Mouse (Mus musculus) frontal cortex, adult 2 months (tissue): ENCODE data around the gene Eya4. TPM values are rescaled to one million over a fixed set of nuclear protein-coding genes. Genes with fewer than 3 reads are reported as not detected.

Experiments used
- DNase-seq, 2 experiments: peaks; one replicate each; pipeline ENCODE4 v3.0.0; 2022; ENCODE audit warnings: low spot score in 1 of 2; ENCODE audit errors: extremely low spot score in 1 of 2
- polyA plus RNA-seq: library from polyadenylated mRNA; depleted of rRNA; stranded (reverse); fragments of >200 nt; gene quantifications from 2 replicates; pipeline ENCODE4 v1.2.3, GENCODE M21; 2012

Gene Eya4
- polyA plus RNA-seq, 1 experiment = 2.4 TPM

- DNase-seq = peak; percentile 29 to 94
Observed at GRCm38 (mm10) chr10:23080749-23081547, 269.6 kb downstream of the Eya4 start.

GRCm38 (mm10) chr10:23076691-23077385 is 273.7 kb downstream of the Eya4 start:
- peak in 1 of 2 experiments; percentile 8 for DNase-seq

DNA sequence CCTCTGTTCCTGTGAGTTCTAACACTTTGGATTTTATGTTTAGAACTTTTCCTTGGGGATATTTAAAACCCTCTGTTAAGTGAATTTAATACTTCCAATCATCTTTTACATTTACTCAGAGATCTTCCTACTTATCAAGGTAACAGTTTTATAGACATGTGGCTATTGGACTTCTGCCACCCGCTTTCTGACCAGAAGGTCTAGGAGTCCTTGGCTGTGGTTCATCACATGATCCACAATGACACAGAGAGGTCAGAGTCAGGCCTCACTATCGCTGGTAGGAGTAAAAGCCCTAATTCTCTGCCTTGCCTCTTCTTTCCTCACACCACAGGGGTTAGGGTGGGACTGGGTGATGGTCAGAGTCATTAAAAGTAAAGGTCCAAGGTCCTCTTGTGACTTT is 277.2 kb downstream of the Eya4 start:
- DNase-seq = no peak

- no peak for DNase-seq
Observed at GRCm38 (mm10) chr10:23063637-23064036, 286.9 kb downstream of the Eya4 start.

GRCm38 (mm10) chr10:23062719-23063118 is 287.9 kb downstream of the Eya4 start:
- DNase-seq = no peak

GRCm38 (mm10) chr10:23060694-23061060 is 289.9 kb downstream of the Eya4 start:
- DNase-seq = no peak

DNA sequence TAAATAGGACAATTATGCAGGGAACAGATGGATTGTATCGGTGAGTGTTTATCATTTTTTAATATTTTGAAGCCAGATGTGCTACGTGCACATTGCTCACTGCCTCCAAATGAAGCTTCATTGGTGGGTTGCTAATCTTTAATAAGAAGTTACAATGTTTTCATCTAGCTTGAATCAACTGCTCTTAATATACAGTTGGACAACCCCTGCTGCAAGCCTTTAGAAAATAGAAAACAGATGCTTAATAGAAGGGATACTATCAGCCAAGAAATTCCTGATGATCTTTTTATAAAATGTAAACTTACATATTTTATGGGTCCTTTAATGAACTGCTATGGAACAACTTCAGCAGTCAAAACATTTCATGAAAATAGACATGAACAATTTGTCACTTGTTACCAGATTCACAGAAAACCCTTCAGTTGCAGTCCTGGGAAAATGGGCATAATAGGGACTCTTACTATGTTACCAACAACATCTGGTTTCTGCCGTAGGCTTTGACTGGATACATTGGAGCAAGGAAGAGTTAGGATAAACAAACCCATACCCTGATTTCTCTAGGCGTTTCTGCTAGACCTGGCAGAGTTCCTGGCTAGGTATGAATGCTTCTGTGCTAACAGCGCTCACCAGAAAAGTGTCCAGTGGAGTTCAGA is 290.4 kb downstream of the Eya4 start:
- no peak for DNase-seq

DNA sequence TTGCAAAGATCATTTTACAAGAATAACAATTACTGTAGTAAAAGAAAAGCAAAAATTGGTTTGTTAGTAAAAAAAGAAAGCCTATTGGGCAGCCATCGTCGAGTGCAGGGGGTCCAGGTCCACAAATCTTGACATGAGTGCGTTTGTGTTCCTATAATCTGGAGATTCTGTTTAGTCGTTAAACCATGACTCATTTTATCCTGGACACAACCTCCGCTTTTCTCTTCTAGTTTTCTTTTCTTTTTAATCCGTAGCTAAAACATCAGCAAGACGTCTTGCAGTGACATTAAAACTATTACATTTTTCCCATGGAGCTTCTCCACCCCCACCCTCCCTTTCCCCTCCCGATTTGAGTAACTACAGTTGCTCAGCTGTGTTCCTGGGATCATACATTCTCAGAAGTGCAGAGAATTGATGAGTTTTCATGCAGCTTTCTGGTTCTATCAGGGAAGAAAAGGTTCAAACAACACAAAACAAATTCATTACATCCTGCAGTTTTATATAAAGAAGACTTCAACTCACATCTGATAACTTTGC is 297.1 kb downstream of the Eya4 start:
- DNase-seq = no peak
